Mouse (Mus musculus) adipose tissue, adult 10 weeks (tissue): ENCODE measurements around the gene Podnl1. TPM values are rescaled to one million over a fixed set of nuclear protein-coding genes. Genes with fewer than 3 reads are reported as not detected.

ENCODE experiments used
- polyA plus RNA-seq: library from polyadenylated mRNA; stranded (reverse); fragments of 350-450 nt; fragmentation: Illumina TruSeq; extraction: RNeasy Lipid Tissue Mini Kit (QIAGEN cat#74804); gene quantifications from one replicate; pipeline ENCODE4 v1.2.3, GENCODE M21; 2014; ENCODE audit warnings: low read depth, low replicate concordance

Gene Podnl1
- 0.40 TPM for polyA plus RNA-seq

DNA sequence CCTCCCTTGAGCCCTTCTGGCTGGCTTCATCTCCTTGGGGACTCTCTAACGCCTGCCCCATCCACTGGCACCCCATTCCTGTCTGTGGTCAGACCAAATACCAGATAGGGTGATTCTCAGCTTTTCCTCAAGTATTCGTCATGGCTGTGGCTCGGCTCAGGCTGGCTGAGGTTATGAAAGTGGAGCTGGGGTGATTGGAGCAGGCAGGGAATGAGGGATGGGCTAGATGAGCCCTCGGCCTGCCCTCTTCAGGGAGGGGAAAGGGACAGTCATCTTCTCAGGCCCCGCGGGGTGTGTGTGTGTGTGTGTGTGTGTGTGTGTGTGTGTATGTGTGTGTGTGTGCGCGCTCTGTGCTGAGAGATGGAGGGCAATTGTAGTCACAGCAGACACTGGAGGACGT is at the start of gene Podnl1:
Gene Podnl1, plus strand, starts transcription at position 334 of the 400 bp plus-strand sequence.

DNA sequence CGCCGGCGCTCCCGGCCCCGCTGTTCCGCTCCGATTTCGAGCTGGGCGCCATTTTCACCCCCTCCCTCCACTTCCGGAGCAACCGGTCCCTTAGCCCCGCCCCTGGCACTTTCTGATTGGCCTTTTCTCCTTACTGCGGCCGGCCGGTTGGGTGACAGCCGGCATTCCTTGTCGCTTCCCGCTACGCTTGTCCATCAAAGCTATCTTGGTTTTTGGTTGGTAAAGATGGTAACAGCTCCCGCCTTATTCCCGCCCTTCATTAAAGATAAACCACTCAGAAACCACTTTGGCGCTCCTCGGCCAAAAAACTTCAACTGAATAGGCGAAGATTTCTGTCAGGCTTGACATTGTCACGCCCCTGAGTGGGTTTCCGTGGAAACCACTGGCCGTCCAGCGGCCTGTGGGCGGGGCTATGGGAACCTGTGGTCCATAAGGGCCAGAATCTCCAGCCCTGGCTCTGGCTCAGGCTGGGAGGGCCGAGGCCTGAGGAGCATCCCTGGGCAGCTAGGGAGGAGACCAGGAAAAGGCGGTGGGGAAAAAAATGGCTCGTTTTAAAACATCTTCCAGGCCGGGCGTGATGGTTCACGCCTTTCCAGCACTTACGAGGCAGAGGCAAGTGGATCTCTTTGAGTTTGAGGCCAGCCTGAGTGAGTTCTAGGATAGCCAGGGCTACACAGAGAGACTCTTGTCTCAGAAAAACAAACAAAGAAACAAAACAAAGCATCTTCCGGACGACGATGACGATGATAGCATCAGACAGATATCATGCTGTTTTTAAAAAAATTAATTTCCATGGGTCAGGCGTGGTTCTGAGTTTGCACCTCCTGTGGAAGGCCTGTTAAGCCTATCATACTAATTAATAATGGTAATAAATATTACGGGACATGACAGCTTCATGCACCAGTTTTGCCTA is 20.8 kb upstream of the Podnl1 start, which contains the start of gene Dcaf15:
Gene Dcaf15, minus strand, starts transcription at position 72 of the 913 bp plus-strand sequence.

DNA sequence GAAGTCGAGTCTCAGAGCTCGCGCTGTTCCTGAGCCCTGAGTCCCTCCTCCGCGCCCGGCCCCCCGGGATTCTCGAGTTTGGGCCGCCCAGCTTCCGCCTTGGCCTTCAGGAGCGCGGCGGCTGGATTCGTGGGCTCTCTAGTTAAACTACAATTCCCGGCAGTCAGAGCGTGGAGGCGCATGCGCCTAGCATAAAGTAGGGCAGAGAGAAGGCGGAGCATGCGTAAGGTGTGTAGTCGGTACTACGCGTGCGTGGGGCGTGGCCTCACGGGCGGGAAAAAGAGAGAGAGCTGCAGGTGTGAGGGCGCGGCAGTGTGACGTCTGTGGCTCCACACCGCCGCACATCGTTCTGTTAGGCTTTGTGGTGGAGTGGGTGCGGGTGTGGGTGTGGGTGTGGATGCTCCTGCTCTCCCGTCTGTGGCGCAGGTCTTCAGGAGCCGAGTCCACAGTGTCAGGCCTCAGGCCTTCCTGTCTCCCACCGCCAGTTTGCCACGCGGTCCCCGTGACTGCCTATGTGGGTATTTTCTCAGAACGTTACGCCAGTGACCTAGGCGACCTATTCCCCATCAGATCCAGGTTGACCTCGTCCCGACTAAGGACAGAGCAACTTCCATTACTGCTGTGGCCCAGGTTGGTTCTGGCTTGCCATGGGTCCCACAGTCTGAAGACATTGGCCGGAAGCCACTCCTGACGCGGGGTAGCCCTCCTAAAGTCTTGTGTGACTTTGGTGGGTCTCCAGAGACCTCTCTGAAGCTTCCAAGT is 22.2 kb downstream of the Podnl1 start, which contains the start of the genes Cc2d1a and 4930432K21Rik:
Gene Cc2d1a, minus strand, starts transcription at position 168 of the 762 bp plus-strand sequence.
Gene 4930432K21Rik, plus strand, starts transcription at position 257 of the 762 bp plus-strand sequence.

Other genes with a start within 250 kb of the Podnl1 start
- gene Adgrl1, start 225.9 kb upstream of the Podnl1 start, polyA plus RNA-seq, result 25.2 TPM
- 2.4 TPM for gene Gm10644, start 170.8 kb upstream of the Podnl1 start, polyA plus RNA-seq
- gene Asf1b, start 170.5 kb upstream of the Podnl1 start, polyA plus RNA-seq, result 2.9 TPM
- 84.4 TPM for gene Prkaca, start 153.0 kb upstream of the Podnl1 start, polyA plus RNA-seq
- gene Samd1, start 128.3 kb upstream of the Podnl1 start, polyA plus RNA-seq, result 24.6 TPM
- 1.3 TPM for gene 1700067K01Rik, start 124.5 kb upstream of the Podnl1 start, polyA plus RNA-seq
- 0.62 TPM for gene 2210011C24Rik, start 113.8 kb upstream of the Podnl1 start, polyA plus RNA-seq
- gene Palm3, start 104.5 kb upstream of the Podnl1 start, polyA plus RNA-seq, result 1.3 TPM
- gene Il27ra, start 83.4 kb upstream of the Podnl1 start, polyA plus RNA-seq, result 1.6 TPM
- not detected for gene Rln3, start 81.0 kb upstream of the Podnl1 start, polyA plus RNA-seq
- 2.3 TPM for gene Gm10643, start 60.9 kb upstream of the Podnl1 start, polyA plus RNA-seq
- 11.2 TPM for gene Rfx1, start 59.2 kb upstream of the Podnl1 start, polyA plus RNA-seq
- gene Dcaf15, start 21.2 kb upstream of the Podnl1 start, polyA plus RNA-seq, result 14.2 TPM
- 21.9 TPM for gene Cc2d1a, start 21.9 kb downstream of the Podnl1 start, polyA plus RNA-seq
- gene 4930432K21Rik, start 22.0 kb downstream of the Podnl1 start, polyA plus RNA-seq, result 2.8 TPM
- not detected for gene Nanos3, start 59.2 kb downstream of the Podnl1 start, polyA plus RNA-seq
- 5.1 TPM for gene Zswim4, start 111.1 kb downstream of the Podnl1 start, polyA plus RNA-seq
- gene D8Ertd738e, start 123.7 kb downstream of the Podnl1 start, polyA plus RNA-seq, result 193 TPM
- 18.5 TPM for gene Mri1, start 131.3 kb downstream of the Podnl1 start, polyA plus RNA-seq
- 15.2 TPM for gene Ccdc130, start 144.4 kb downstream of the Podnl1 start, polyA plus RNA-seq